Mouse (Mus musculus) CH12.LX (cell line): ENCODE results near the gene Shisa7. TPM values are rescaled to one million over a fixed set of nuclear protein-coding genes. Genes with fewer than 3 reads are reported as not detected.
A peak's percentile ranks its signal among the peaks of the same experiment; 100 is the strongest.

Source experiments
- DNase-seq: peaks from one replicate; pipeline ENCODE4 v3.0.0-alpha.2; 2013; ENCODE audit errors: extremely low read depth
- H3K27ac ChIP-seq: 2 replicates; pipeline ENCODE4 v1.5.1; 2012; ENCODE audit warnings: low read depth, mild to moderate bottlenecking, control low read depth, moderate library complexity; ENCODE audit not compliant: insufficient read depth
- H3K27me3 ChIP-seq: replicated peaks from 2 replicates; pipeline ENCODE3; 2012; ENCODE audit warnings: inconsistent platforms
- H3K36me3 ChIP-seq, 2 experiments: replicated peaks in 1 of 2; 2 replicates each; pipeline versions ENCODE3 to v1.6.1; 2012; ENCODE audit warnings: inconsistent platforms in 1 of 2, low read length in 1 of 2, mild to moderate bottlenecking in 1 of 2, mixed read lengths in 1 of 2, moderate library complexity in 1 of 2; ENCODE audit not compliant: control insufficient read depth in 1 of 2, insufficient read depth in 1 of 2
- H3K4me1 ChIP-seq, 2 experiments: 2 replicates each; pipeline ENCODE4 v1.6.1; 2012; ENCODE audit warnings: inconsistent platforms in 1 of 2, moderate library complexity in 1 of 2; ENCODE audit not compliant: insufficient read depth in 2 of 2, control insufficient read depth in 1 of 2
- H3K4me2 ChIP-seq: 2 replicates; pipeline ENCODE4 v1.6.1; 2012; ENCODE audit warnings: low read depth, mild to moderate bottlenecking, control low read depth; ENCODE audit not compliant: poor library complexity, insufficient read depth, severe bottlenecking
- H3K4me3 ChIP-seq, 3 experiments: fragments of 150-350 bp in 1 of 3; sonication (generic) in 1 of 3; replicated peaks in 1 of 3; 2 replicates each; pipeline versions ENCODE3 to v1.5.1; 2011 to 2012; ENCODE audit warnings: low read depth in 2 of 3, low read length in 2 of 3, mild to moderate bottlenecking in 2 of 3, moderate library complexity in 2 of 3, control low read depth in 1 of 3, improper control_type of control experiment in 1 of 3, inconsistent platforms in 1 of 3, mixed read lengths in 1 of 3; ENCODE audit not compliant: poor library complexity in 1 of 3
- H3K79me2 ChIP-seq: replicated peaks from 2 replicates; pipeline ENCODE4 v1.6.1; 2012; ENCODE audit warnings: mild to moderate bottlenecking, moderate library complexity; ENCODE audit not compliant: control insufficient read depth, poor library complexity, insufficient read depth, severe bottlenecking; ENCODE audit errors: extremely low read depth
- H3K9ac ChIP-seq: 2 replicates; pipeline ENCODE4 v1.6.1; 2012; ENCODE audit warnings: low read depth, mild to moderate bottlenecking, control low read depth, moderate library complexity; ENCODE audit not compliant: insufficient read depth
- H3K9me3 ChIP-seq: replicated peaks from 2 replicates; pipeline ENCODE3; 2012; ENCODE audit warnings: low read length, inconsistent platforms, mixed read lengths
- CHD2 ChIP-seq: IDR thresholded peaks from 2 replicates; pipeline ENCODE4 v1.6.1; 2011; ENCODE audit warnings: low read length, improper control_type of control experiment
- CTCF ChIP-seq, 2 experiments: IDR thresholded peaks in 1 of 2; conservative IDR thresholded peaks in 1 of 2; 2 replicates each; pipeline ENCODE4 v1.5.1; 2011 to 2012; ENCODE audit warnings: low read depth in 2 of 2, low read length in 2 of 2, improper control_type of control experiment in 1 of 2, inconsistent platforms in 1 of 2, mild to moderate bottlenecking in 1 of 2, moderate library complexity in 1 of 2
- ELF1 ChIP-seq: IDR thresholded peaks from 2 replicates; pipeline ENCODE4 v1.6.1; 2014; ENCODE audit warnings: low read depth, mild to moderate bottlenecking, inconsistent platforms, low read length, improper control_type of control experiment
- ETS1 ChIP-seq: conservative IDR thresholded peaks from 2 replicates; pipeline ENCODE4 v1.6.1; 2012; ENCODE audit warnings: low read depth, mild to moderate bottlenecking, inconsistent platforms, low read length, improper control_type of control experiment, moderate library complexity
- GABPA ChIP-seq: IDR thresholded peaks from 2 replicates; pipeline ENCODE4 v1.6.1; 2012; ENCODE audit warnings: low read depth, low read length, improper control_type of control experiment, inconsistent platforms; ENCODE audit not compliant: insufficient replicate concordance
- MAFK ChIP-seq: IDR thresholded peaks from 2 replicates; pipeline ENCODE4 v1.6.1; 2011; ENCODE audit warnings: low read length, improper control_type of control experiment; ENCODE audit not compliant: insufficient replicate concordance
- MAX ChIP-seq: IDR thresholded peaks from 2 replicates; pipeline ENCODE4 v1.6.1; 2011; ENCODE audit warnings: low read length, improper control_type of control experiment
- MAZ ChIP-seq: IDR thresholded peaks from 2 replicates; pipeline ENCODE4 v1.6.1; 2012; ENCODE audit warnings: low read depth, mild to moderate bottlenecking, inconsistent platforms, low read length, improper control_type of control experiment, moderate library complexity
- MEF2A ChIP-seq: IDR thresholded peaks from 2 replicates; pipeline ENCODE4 v1.6.1; 2014; ENCODE audit warnings: low read depth, mild to moderate bottlenecking, inconsistent platforms, low read length, improper control_type of control experiment, borderline replicate concordance
- POLR2AphosphoS2 ChIP-seq: IDR thresholded peaks from 2 replicates; pipeline ENCODE4 v1.6.1; 2011; ENCODE audit warnings: low read depth, low read length, improper control_type of control experiment
- RAD21 ChIP-seq: IDR thresholded peaks from 2 replicates; pipeline ENCODE4 v1.6.1; 2011; ENCODE audit warnings: low read depth, mild to moderate bottlenecking, low read length, improper control_type of control experiment, moderate library complexity
- RCOR1 ChIP-seq: conservative IDR thresholded peaks from 2 replicates; pipeline ENCODE4 v1.6.1; 2012; ENCODE audit warnings: low read depth, mild to moderate bottlenecking, inconsistent platforms, low read length, improper control_type of control experiment
- SMC3 ChIP-seq: IDR thresholded peaks from 2 replicates; pipeline ENCODE4 v1.6.1; 2011; ENCODE audit warnings: low read depth, low read length, improper control_type of control experiment
- TBP ChIP-seq: conservative IDR thresholded peaks from 2 replicates; pipeline ENCODE4 v1.6.1; 2011; ENCODE audit warnings: low read depth, low read length, improper control_type of control experiment
- TCF12 ChIP-seq: IDR thresholded peaks from 2 replicates; pipeline ENCODE4 v1.6.1; 2014; ENCODE audit warnings: low read depth, mild to moderate bottlenecking, inconsistent platforms, low read length, improper control_type of control experiment
- UBTF ChIP-seq: IDR thresholded peaks from 2 replicates; pipeline ENCODE4 v1.6.1; 2012; ENCODE audit warnings: low read depth, mild to moderate bottlenecking, inconsistent platforms, low read length, improper control_type of control experiment, moderate library complexity
- ZNF384 ChIP-seq: IDR thresholded peaks from 2 replicates; pipeline ENCODE4 v1.6.1; 2012; ENCODE audit warnings: low read depth, low read length, improper control_type of control experiment, inconsistent platforms
- dilution Hi-C: fragments of 300-500 bp; cut with MboI; formaldehyde crosslinking; loops from 2 replicates; pipeline ENCODE4 v1.14.3; 2020; ENCODE audit warnings: low sequenced_read_pairs; ENCODE audit not compliant: extremely low pct_unique_long_range_greater_than_20kb, extremely low pct_ligation_motif_present
- in situ Hi-C: fragments of 300-500 bp; cut with MboI; formaldehyde crosslinking; loops from 3 replicates; pipeline ENCODE4 v1.14.3; 2019; ENCODE audit warnings: low sequenced_read_pairs, low pct_ligation_motif_present, low pct_unique_long_range_greater_than_20kb, mixed read lengths
- polyA plus RNA-seq: library from polyadenylated mRNA; unstranded; fragments of >175 nt; gene quantifications from 2 replicates; pipeline ENCODE4 v1.2.1, GENCODE M21; 2012; ENCODE audit warnings: low read depth; ENCODE audit not compliant: insufficient read length
- total RNA-seq, 2 experiments: library from RNA; depleted of rRNA; stranded (reverse); fragments of 300-350 nt in 1 of 2; fragments of >200 nt in 1 of 2; gene quantifications; 2 replicates each; pipeline ENCODE4 v1.2.3; 2012 to 2014

Shisa7 gene
- total and polyA plus RNA-seq, 3 experiments, result not detected

DNA sequence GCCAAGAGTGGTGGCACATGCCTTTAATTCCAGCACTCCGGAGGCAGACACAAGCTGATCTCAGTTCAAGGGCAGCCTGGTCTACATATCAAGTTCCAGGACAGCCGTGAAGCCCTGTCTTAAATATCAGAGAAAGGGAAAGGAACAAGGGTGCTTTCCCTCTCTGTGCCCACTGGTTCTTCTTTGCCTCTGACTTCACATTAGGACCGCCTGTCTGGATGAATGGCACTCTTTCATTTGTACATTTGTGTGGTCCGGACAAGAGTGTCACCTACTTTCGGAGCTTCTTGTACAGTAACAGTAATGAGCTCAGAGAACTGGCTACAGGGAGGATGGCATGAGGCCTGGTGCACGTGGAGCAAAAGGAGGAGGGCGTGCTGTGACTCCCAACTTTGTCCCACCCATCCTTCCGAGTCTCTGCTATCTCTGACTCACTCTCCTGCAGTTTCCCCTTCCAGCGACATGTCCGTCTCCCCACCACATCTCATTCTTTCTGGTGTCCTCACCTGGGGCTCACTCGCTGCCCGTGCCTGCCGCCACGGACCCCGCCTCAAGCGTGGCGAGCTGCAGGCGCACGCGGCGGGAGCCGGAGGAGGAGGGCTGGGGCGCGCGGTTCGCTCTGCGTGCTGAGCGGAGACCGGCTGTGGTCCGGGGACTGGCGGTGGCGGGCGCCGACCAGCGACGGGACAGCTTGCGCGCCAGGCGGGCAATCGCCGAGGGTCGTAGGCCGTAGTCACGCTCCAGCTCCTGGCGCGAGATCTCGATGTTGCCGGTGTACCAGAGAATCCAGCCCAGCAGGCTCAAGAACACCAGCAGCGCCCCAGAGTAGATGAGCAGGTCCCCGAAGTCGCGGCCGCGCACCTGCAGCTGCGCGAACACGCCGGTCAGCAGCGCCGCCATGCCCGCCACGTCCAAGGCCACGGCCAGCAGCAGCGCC is 55.7 kb downstream of the Shisa7 start (continued):
- no peak; the same call in 1 of the 2 replicates for TF ChIP-seq SMC3
- no peak for TF ChIP-seq ZNF384
- no peak for TF ChIP-seq GABPA
- peak; percentile 36; the same call in 1 of the 2 replicates for TF ChIP-seq POLR2AphosphoS2
- peak; percentile 97 for TF ChIP-seq MAX
- TF ChIP-seq CTCF (conservative IDR thresholded peaks at IDR 0.05 in 1 of 2, IDR thresholded peaks at IDR 0.05 in 1 of 2; ENCODE audit: low read depth in 2 of 2, low read length in 2 of 2), result peak in 1 of 2 experiments; percentile 25; a peak in 2 of 4 replicates
- peak; percentile 12; the same call in 1 of the 2 replicates for TF ChIP-seq RCOR1
- no peak; the same call in 1 of the 2 replicates for TF ChIP-seq RAD21
- no peak for TF ChIP-seq MAZ
- no peak; the same call in 1 of the 2 replicates for TF ChIP-seq CHD2
- peak; percentile 60; the same call in 1 of the 2 replicates for TF ChIP-seq TCF12

DNA sequence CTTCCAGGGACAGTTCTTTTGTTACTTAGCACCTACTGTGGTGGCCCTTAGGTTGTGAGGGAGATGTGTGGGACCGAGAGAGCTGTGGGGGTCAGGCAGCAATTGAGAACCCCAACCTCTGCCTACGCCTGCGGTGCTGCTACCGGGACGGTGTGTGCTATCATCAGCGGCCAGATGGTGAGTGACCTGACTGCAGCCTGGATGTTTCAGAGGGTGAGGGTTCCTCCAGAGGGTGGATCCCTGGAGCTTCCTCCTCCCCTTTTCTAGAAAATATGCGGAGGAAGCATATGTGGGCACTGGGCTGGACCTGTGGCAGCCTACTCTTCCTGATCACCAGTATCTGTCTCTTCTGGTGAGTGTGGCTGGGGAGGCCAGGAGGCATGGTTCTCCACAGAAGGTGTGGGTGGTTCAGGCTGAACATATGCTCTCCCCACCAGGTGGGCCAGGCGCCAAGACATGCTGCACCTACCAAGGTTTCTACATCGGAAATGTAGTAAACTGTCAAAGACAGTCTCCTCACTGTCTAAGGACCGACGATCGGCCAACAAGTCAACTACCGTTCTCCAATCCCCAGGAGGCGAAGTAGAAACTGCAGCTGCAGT is 60.7 kb downstream of the Shisa7 start:
- Histone ChIP-seq H3K27me3 (no peaks in the 10 kb centered on the region), H3K9me3 (no peaks in the 10 kb centered on the region), H3K9ac (no peak overlapping the region), H3K79me2 (no peaks in the 10 kb centered on the region), H3K36me3 (peaks cover 4 to 22% of the 10 kb centered on the region in 2 experiments), H3K4me2 (no peak overlapping the region), H3K4me3 (no peak overlapping the region), H3K4me1 (peaks cover 9 to 36% of the 10 kb centered on the region in 2 experiments), H3K27ac (no peak overlapping the region)
- dilution Hi-C loops, result no loop called here
- in situ Hi-C loops, result loop anchor here (5.0 to 10.0 kb wide), 3 partner anchors 36 to 159 kb away; no protein-coding TSS in a partner anchor
- no peak for TF ChIP-seq ELF1
- no peak for TF ChIP-seq UBTF
- TF ChIP-seq MEF2A, result no peak
- no peak for TF ChIP-seq MAFK
- no peak for TF ChIP-seq POLR2AphosphoS2
- TF ChIP-seq CTCF (conservative IDR thresholded peaks at IDR 0.05 in 1 of 2, IDR thresholded peaks at IDR 0.05 in 1 of 2; ENCODE audit: low read depth in 2 of 2, low read length in 2 of 2), result no peak
- TF ChIP-seq MAZ, result no peak
- TF ChIP-seq SMC3, result no peak
- no peak for TF ChIP-seq TBP
- no peak for TF ChIP-seq ETS1
- no peak for DNase-seq
